Mouse (Mus musculus): ENCODE data around the gene Arsk.
A peak's percentile ranks its signal among the peaks of the same experiment; 100 is the strongest.

The Arsk gene

DNA sequence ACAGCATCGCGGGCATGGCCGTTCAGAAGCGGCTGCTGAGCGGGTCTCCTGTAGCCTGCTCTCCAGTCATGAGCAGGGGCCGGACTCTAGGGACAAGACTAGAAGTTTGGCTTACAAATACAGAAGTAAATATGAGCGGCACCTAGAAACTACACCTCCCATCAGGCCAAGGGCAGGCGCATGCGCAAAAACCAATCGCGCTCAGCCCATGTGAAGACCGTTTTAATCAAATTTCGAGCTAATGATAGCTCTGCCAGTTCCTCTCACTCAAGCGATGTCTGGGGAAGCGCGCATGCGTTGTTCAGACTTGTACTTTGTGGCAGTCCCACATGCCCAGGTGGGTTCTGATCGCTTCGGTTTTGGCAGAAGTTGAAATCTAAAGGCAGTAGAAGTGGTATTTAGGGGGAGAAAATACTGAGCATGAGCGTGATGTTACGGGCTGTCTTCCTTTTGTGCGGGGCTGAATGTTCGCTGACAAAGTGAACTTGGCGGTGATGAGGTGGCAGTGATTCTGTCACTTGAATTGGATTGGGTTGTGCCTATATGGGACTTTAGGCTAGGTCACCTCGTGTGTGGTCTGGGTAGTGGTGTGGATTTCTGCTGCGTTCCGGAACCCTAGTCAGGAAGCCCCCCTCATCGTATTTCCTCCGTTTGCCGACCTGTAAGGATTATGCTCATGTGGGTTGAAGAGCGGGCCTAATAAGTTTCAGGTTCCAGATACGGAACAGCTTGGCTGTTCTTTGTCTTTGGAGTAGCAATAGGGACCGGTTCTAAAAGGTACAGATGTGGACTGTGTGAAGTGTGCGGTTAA is at the start of gene Arsk, which contains the start of gene Ttc37:
Arsk (minus strand) TSS at position 168 of the 811 bp plus-strand sequence.
Ttc37 (plus strand) TSS at position 242 of the 811 bp plus-strand sequence.
- DNase-seq, result peak; percentile 93

DNA sequence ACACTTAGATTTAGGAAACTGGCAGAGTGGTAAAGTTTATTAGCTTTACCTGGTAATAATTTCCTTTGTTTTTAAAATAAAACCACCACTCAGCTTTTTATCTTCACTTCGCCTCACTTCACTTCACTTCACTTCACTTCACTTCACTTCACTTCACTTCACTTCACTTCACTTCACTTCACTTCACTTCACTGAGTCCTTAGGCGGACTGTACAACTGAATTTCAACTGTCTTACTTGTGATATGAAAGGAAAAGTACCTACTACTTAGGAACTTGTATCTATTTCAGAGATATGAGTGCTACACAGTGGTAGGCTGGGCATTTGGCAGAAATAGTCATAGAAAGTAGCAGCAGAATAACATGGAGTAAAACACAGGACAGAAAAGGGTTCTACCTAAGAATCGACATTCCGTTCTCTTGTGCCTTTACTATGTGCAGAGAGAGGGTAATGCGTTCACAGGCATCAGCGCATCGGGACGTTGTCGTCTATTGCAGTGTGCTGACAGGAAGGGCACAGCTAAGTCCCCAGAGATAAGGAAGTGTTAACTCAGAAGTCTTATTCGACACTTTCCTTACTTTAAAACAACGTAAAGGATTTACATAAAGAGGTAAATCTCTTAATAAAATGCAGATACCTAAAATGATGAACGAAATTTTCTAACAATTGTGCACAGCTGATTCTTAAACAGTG is 42.8 kb upstream of the Arsk start:
- DNase-seq, result no peak

DNA sequence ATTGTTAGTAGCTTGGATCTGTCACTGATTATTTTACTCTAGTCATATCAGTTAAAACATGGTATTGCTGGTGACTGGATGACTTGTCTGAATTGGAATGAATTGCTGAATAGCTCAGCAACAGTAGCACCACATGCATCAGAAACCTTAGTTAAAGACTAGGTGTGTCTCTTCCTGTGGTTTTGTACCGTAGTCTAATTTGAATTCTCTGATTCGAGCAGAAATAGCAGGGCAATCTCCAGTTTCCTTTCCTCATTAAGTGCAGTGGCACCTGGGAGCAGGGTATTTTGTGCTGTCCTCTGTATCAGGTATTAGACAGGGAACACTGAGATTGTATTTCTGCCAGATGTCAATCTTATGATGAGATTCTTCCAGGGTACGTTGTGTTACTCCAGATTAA is 40.4 kb upstream of the Arsk start:
- no peak for DNase-seq

DNA sequence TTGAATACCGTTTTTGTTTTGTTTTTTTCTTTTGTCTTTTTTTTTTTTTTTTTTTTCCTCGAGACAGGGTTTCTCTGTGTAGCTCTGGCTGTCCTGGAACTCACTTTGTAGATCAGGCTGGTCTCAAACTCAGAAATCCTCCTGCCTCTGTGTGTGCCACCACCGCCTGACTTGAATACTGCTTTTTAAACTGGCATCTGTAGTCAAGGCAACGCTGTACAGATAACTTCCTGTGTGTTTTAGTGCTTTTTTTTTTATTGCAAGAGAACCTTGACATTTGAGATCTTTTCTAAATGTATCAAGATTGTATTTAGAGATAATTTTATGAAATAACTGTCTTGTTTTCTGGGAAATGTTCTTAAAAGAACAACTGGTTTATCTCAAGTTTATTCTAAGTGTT is 34.0 kb upstream of the Arsk start:
- no peak for DNase-seq

DNA sequence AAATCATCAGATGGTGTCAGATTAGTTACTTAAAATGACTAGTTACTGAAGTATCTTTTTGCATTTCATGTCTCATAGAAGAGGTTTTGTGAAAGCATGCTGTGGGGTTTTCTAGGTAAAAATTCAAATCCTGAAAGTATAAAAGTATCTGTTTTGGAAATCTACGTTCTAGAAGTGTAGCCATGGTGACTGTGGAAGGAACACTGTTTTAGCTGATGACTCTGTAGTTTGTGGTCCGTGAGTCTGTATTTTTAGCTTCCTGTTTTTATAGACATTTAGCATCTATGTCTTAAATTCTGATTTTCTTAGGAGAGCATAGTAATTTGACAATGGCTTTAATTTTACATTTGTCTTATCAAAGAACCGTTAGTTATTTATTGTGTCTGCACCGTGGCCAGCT is 30.3 kb upstream of the Arsk start:
- no peak for DNase-seq

- no peak for DNase-seq
These were observed 10.8 kb upstream of the Arsk start for GRCm38 (mm10) chr13:76109069-76109824.

DNA sequence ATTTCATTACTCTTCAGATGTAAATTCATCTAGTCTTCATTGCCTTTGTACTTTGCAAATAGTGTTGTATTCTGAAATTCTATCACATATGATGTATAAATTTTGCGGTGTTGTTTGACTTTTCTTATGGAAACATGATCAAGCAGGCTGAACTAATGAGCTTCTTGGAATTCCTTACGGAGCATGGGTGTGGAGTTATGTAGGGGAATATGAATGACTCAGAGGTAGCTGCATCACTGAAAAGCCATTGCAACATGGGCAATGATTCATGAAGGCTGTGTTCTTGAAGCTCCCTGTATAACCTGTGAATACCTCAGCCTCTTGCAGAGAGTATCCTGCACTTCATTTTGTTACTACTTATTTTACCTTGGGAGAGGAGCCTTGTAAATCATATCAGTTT is 3.5 kb upstream of the Arsk start:
- no peak for DNase-seq

GRCm38 (mm10) chr13:76098116-76098492 is 356 bp downstream of the Arsk start:
- DNase-seq, result no peak

- no peak for DNase-seq
These were observed 24.1 kb downstream of the Arsk start for GRCm38 (mm10) chr13:76074323-76074722.

GRCm38 (mm10) chr13:76064363-76064945 is 34.0 kb downstream of the Arsk start:
- no peak for DNase-seq

DNA sequence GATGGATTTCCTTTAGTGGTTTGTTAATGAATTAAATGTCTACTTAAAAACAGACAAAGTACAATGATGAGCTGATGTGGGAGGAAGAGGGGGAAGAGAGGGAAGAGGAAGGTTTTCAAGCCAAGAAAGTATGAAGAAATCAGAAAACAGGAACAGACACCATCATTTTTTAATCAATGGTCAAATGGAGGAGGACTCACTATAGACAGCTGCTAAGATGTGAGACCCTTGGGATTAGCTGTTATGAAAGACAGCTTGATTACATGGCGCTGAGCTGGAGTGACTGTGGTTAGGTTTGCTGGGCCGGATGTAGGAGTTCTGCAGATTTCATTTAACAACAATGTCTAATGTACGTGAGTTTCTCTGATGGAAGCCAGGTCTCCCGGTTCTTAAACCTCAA is 34.9 kb downstream of the Arsk start:
- no peak for DNase-seq

- DNase-seq, result no peak
These were observed 35.9 kb downstream of the Arsk start for GRCm38 (mm10) chr13:76062569-76062968.

GRCm38 (mm10) chr13:76062126-76062525 is 36.3 kb downstream of the Arsk start:
- DNase-seq, result no peak

DNA sequence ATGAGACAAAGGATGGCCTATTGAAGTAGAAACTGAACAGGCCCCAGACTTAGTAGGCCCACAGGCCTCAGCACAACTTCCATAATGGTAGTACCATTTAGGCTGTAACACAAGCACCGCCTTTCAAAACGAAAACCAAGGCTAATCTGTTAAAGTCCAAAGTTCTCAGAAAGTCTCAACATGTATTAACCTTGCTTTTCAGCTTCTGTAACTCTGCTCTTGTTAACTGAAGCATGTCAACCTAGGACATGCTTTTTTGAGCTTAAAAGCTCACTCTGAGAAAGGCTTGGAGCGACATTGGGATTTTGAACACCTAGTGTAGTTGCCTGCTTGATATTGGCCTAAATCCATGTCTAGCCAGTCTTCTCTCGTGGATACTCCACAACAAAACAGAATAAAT is 38.9 kb downstream of the Arsk start:
- no peak for DNase-seq

DNA sequence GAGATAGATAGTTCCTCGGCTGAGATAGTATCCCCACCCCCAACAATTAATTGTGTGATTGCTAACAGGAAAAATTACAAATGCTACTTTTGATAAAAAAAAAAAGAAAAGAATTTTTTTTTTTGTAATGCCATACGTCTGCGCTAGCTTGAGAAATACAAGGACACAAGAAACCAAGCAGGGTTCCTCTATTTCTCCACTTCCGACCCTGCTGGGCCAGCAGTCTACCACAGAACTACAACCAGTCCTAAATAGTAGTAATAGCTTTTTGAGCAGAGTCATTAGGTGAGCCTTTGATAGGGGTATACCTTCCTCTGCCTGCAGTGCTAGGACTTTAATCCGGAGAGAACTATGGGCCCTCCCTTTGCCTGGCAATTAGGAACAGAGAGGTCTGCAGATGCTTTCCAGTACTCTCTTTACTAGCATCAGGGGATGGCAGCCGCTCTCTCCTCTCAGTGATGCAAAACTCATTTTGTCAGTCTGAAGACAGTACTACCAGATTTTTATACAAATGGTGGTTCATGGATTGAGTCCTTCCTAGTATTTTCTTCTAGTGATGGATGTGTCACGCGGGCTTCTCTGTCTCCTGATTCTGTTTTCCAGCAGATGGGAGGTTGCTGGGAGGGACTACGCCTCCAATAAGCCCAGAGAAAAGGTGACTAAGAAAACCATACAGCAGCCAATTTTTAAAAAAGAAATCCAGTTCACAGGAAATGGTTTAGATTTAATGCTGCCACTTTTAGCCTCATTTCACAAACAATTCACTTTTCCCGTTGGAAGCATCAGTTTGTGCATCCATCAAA is 41.0 kb downstream of the Arsk start:
- no peak for DNase-seq

GRCm38 (mm10) chr13:76056896-76057266 is 41.6 kb downstream of the Arsk start, which contains the start of gene Gpr150:
Gene Gpr150 (minus strand): TSS chr13:76056996.
- DNase-seq, result no peak

GRCm38 (mm10) chr13:76056261-76056724 is 42.2 kb downstream of the Arsk start:
- DNase-seq, result peak; percentile 86

GRCm38 (mm10) chr13:76055391-76056232 is 42.8 kb downstream of the Arsk start:
- DNase-seq, result peak; percentile 68

- DNase-seq, result no peak
These were observed 53.5 kb downstream of the Arsk start for GRCm38 (mm10) chr13:76044971-76045370.

GRCm38 (mm10) chr13:76042455-76042854 is 56.0 kb downstream of the Arsk start:
- DNase-seq, result no peak

- DNase-seq, result no peak
These were observed 73.9 kb downstream of the Arsk start for GRCm38 (mm10) chr13:76024588-76024987.

Measured in cerebellum, adult 11 months (tissue).